Mouse (Mus musculus) forebrain, embryonic 16.5 days (tissue): ENCODE measurements around the gene Spink4. TPM values are rescaled to one million over a fixed set of nuclear protein-coding genes. Genes with fewer than 3 reads are reported as not detected.
A peak's percentile ranks its signal among the peaks of the same experiment; 100 is the strongest.
"Not testable (repeated sequence)": the region's sequence is repeated elsewhere in the genome, so short reads cannot be mapped to it uniquely, and the experiment has no call there.

Experiments
- ATAC-seq: fragments of 200-750 bp; cut with Nextera tagmentation; 2 replicates; pipeline ENCODE4 v1.8.0; 2017; ENCODE audit warnings: mild to moderate bottlenecking, moderate library complexity
- H3K27ac ChIP-seq: fragments of 300-500 bp; sonication (generic); 2 replicates; pipeline ENCODE4 v1.5.1; 2014; ENCODE audit warnings: low read length, control low read depth
- H3K27me3 ChIP-seq: fragments of 300-500 bp; sonication (generic); replicated peaks from 2 replicates; pipeline ENCODE4 v1.6.1; 2014; ENCODE audit warnings: low read length; ENCODE audit not compliant: control insufficient read depth, insufficient read depth
- H3K36me3 ChIP-seq: fragments of 300-500 bp; sonication (generic); 2 replicates; pipeline ENCODE4 v1.6.1; 2014; ENCODE audit not compliant: control insufficient read depth, insufficient read depth
- H3K4me1 ChIP-seq: fragments of 300-500 bp; sonication (generic); replicated peaks from 2 replicates; pipeline ENCODE4 v1.6.1; 2014; ENCODE audit warnings: low read length; ENCODE audit not compliant: control insufficient read depth, insufficient read depth
- H3K4me2 ChIP-seq: fragments of 300-500 bp; sonication (generic); 2 replicates; pipeline ENCODE4 v1.6.1; 2014; ENCODE audit warnings: mild to moderate bottlenecking, low read length, control low read depth
- H3K4me3 ChIP-seq: fragments of 300-500 bp; sonication (generic); replicated peaks from 2 replicates; pipeline ENCODE4 v1.5.1; 2014; ENCODE audit warnings: mild to moderate bottlenecking, low read length, control low read depth
- H3K9ac ChIP-seq: fragments of 300-500 bp; sonication (generic); replicated peaks from 2 replicates; pipeline ENCODE4 v1.6.1; 2014; ENCODE audit warnings: low read depth, low read length, control low read depth
- H3K9me3 ChIP-seq: fragments of 300-500 bp; sonication (generic); 2 replicates; pipeline ENCODE4 v1.6.1; 2016; ENCODE audit warnings: low read length; ENCODE audit not compliant: control insufficient read depth
- WGBS: fragments of 180-500 bp; shearing (Covaris S2); extraction: QIAGEN DNeasy Blood & Tissue Kit; methylation state at CpG from one replicate; pipeline ENCODE4 v1.1.7; 2014; 5-methylcytosine and 5-hydroxymethylcytosine counted together
- polyA plus RNA-seq: library from polyadenylated mRNA; unstranded; fragments of >200 nt; fragmentation: Nextera tagmentation; extraction: Ambion mirVana; gene quantifications from 2 replicates; pipeline ENCODE4 v1.2.1, GENCODE M21; 2015

Gene Spink4
- polyA plus RNA-seq, 1 experiment from 2014 or later = not detected

DNA sequence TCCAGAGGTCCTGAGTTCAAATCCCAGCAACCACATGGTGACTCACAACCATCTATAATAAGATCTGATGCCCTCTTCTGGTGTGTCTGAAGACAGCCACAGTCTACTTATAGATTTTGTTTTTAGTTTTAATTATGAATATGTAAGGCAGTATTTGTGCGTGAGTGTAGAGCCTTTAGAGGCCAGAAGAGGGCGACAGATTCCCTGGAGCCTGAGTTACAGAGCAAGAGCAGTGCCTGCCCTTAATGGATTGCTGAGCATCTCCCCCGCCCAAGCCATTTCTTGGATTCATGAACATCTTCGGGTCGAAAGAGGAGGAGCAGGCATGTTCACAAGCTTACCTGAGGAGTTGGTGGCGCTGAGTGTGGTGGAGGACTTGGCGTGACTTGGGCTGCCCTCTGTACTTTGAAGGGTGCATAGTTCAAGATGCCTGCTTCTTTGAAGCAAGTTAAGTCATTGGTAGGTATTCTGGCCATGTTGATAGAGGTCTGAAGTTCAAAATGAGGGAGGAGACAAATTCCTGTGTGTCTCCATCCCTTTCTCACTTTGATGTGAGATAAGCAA is 3.2 kb upstream of the Spink4 start:
- Histone ChIP-seq H3K9ac (no peak overlapping the region), H3K4me3 (no peak overlapping the region), H3K9me3 (no peaks in the 10 kb centered on the region), H3K4me2 (no peak overlapping the region), H3K27ac (no peak overlapping the region), H3K4me1 (no peaks in the 10 kb centered on the region), H3K36me3 (no peaks in the 10 kb centered on the region), H3K27me3 (no peaks in the 10 kb centered on the region)
- 88% methylated on average over 7 of the region's 7 CpGs for WGBS
- ATAC-seq = no peak

DNA sequence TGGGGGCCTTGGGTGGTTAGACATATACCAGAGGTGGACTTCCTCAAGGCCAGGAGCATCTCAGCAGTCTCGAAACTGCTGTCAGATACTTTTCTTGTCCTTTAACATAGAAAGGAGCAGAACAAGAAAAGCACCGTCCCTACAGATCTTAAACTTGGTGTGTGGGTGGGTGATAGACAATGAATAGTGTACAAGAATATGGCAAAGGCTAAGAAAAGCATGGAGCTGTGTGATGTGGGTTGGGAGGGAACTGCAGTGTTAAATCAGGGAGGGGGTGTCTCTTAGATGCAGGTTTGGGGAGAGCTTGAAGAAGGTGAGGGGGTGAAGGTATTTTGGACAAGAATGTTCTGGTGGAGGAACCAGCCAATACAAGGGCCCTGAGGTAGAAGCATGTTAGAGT is 724 bp downstream of the Spink4 start:
- Histone ChIP-seq H3K27me3 (no peaks in the 10 kb centered on the region), H3K9me3 (no peaks in the 10 kb centered on the region), H3K27ac (no peak overlapping the region), H3K4me1 (no peaks in the 10 kb centered on the region), H3K4me3 (no peak overlapping the region), H3K4me2 (no peak overlapping the region), H3K36me3 (no peaks in the 10 kb centered on the region), H3K9ac (no peak overlapping the region)
- ATAC-seq = no peak
- 91% methylated on average over 2 of the region's 2 CpGs for WGBS

DNA sequence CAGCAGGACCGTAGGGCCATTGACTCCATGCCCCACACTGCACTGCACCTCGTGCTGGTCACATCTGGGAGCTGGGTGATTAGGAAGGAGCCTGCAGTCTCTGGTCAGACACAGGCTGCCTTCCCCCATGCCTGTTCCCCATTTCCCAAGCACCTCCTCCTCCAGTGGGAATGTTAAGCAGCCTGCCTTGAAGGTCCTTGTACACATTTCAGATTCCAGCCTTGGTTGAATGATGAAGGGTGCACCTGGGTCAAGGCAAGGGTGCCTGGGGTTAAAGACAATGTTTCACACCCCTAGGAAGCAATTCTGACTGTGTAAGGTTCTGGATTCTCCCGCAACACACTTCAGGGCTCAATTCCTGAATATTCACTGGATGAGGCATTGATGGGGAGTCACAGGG is 1.4 kb downstream of the Spink4 start:
- H3K4me2 ChIP-seq = no peak overlapping the region
- no peaks in the 10 kb centered on the region for H3K36me3 ChIP-seq
- no peak for ATAC-seq
- no peak overlapping the region for H3K4me3 ChIP-seq
- WGBS = 69% methylated on average over 3 of the region's 3 CpGs
- H3K9ac ChIP-seq = no peak overlapping the region
- no peaks in the 10 kb centered on the region for H3K9me3 ChIP-seq
- H3K4me1 ChIP-seq = no peaks in the 10 kb centered on the region
- H3K27ac ChIP-seq = no peak overlapping the region
- no peaks in the 10 kb centered on the region for H3K27me3 ChIP-seq

DNA sequence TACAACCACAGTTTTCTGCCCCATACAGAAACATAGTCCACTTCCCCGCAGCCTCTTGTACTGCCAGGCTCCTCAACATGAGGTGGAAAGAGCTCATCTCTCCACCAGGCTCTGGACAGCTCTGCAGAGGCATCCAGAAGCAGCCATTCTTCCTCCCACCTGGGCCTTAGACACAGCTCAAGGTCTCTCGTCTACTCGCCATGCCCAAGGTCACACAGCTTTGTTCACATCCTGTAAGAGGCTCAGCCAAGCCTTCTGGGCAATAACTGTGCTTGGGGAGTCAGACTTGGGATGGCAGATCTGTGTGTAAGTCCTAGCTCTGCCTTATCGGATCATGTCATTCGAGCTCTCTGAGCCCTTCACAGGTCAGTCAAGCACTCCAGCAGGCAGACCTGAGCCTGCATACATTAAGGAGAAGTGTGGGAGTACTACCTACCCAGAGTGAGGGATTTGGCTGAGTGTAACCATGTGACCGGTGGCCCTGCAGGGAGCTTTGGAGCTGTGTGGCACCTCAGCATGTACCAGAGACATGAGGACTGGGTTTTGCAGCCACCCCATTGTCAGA is 3.3 kb downstream of the Spink4 start:
- no peak overlapping the region for H3K4me3 ChIP-seq
- H3K4me2 ChIP-seq = no peak overlapping the region
- no peaks in the 10 kb centered on the region for H3K27me3 ChIP-seq
- H3K9ac ChIP-seq = no peak overlapping the region
- ATAC-seq = no peak
- WGBS = 82% methylated on average over 6 of the region's 6 CpGs
- H3K4me1 ChIP-seq = no peaks in the 10 kb centered on the region
- no peaks in the 10 kb centered on the region for H3K36me3 ChIP-seq
- H3K27ac ChIP-seq = no peak overlapping the region
- no peaks in the 10 kb centered on the region for H3K9me3 ChIP-seq

DNA sequence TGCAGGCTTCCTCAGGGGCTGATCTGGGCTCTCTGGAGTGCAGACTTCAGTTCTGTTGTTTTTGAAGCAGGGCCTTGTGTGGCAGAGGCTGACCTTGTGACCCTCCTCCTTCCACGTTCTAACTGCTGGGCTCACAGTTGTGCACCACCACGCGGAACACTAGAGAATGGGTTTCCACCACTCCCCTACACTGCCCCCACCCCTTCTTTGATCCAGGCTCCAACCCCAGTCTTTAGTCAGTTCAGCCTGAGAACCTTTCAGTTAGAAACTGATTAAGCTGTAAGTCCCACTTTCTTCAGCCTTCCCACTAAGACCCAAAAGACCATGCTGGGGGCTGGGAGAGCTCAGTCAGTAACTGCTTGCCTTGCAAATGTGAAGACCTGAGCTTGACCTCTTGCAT is 5.7 kb downstream of the Spink4 start:
- no peaks in the 10 kb centered on the region for H3K9me3 ChIP-seq
- ATAC-seq = no peak
- WGBS = 45% methylated on average over 3 of the region's 3 CpGs

DNA sequence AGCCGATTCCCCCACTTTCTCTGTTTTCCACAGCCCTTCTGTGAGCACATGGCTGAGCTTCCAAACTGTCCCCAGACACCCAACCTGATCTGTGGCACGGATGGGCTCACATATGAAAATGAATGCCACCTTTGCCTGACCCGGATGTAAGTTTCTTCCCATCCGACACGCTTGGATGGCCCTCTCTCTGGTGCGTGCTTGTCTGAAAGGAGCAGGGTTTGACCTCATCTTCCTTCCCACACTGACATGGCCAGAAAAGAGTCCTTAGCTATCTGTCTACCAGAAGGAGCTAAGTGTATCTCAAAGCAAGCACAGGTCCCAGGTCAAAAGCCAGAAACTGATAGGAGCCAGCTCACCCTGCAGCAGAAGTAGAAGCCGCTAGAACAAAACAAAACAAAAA is 9.2 kb downstream of the Spink4 start:
- no peak overlapping the region for H3K9ac ChIP-seq
- no peak for ATAC-seq
- no peaks in the 10 kb centered on the region for H3K27me3 ChIP-seq
- 86% methylated on average over 7 of the region's 7 CpGs for WGBS
- H3K4me3 ChIP-seq = no peak overlapping the region
- H3K4me2 ChIP-seq = no peak overlapping the region
- H3K4me1 ChIP-seq = no peaks in the 10 kb centered on the region
- H3K27ac ChIP-seq = no peak overlapping the region
- no peaks in the 10 kb centered on the region; the same call in 1 of the 2 replicates for H3K36me3 ChIP-seq
- no peaks in the 10 kb centered on the region for H3K9me3 ChIP-seq

More for the DNA sequence above, 5.7 kb downstream of the Spink4 start:
- H3K27me3 ChIP-seq = no peaks in the 10 kb centered on the region
- H3K36me3 ChIP-seq = no peaks in the 10 kb centered on the region
- no peak overlapping the region for H3K27ac ChIP-seq
- no peak overlapping the region for H3K9ac ChIP-seq
- H3K4me3 ChIP-seq = no peak overlapping the region
- H3K4me1 ChIP-seq = no peaks in the 10 kb centered on the region
- no peak overlapping the region for H3K4me2 ChIP-seq

DNA sequence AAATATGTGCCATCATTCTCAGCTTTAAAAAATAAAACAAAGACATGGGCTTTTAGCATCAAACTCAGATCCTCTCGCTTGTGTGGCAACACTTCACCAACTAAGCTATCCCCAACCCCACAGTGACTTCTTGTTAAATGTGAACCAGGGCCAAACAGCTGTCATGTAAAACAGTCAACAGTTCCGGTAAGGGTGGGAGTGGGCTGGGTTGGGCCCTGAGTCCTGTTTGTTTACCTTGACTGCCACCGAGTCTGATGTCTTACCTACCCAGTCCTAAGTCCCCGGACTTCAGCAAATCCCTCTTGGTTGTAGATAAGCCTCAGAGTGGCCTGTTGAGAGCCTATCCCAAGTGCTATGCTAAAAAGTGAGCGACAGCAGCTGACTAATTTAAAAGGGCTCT is 13.8 kb downstream of the Spink4 start:
- Histone ChIP-seq H3K9me3 (no peaks in the 10 kb centered on the region), H3K9ac (no peak overlapping the region), H3K36me3 (peaks cover 16% of the 10 kb centered on the region), H3K27ac (no peak overlapping the region), H3K4me1 (no peaks in the 10 kb centered on the region), H3K4me3 (no peak overlapping the region), H3K4me2 (no peak overlapping the region), H3K27me3 (no peaks in the 10 kb centered on the region)
- ATAC-seq = no peak
- 95% methylated on average over 5 of the region's 5 CpGs for WGBS

DNA sequence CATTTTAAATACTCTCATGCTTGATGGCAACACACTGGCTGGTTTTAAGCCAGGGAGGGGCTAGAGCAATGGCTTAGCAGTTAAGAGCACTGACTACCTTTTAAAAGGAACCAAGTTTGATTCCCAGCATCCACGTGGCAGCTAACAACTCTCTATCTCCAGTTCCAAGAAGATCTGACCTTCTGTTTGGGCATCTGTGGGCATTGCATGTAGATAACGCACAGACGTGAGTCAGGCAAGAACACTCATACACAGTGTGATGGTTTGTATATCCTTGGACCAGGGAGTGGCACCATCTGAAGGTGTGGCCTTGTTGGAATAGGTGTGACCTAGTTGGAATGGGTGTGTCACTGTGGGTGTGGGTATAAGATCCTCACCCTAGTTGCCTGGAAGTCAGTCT is 14.5 kb downstream of the Spink4 start:
- H3K27ac ChIP-seq, H3K4me1 ChIP-seq, H3K4me3 ChIP-seq, H3K9me3 ChIP-seq, H3K9ac ChIP-seq, H3K27me3 ChIP-seq, H3K4me2 ChIP-seq, ATAC-seq: not testable (repeated sequence)
- WGBS = 95% methylated on average over 3 of the region's 3 CpGs
- H3K36me3 ChIP-seq = peaks cover 22% of the 10 kb centered on the region

DNA sequence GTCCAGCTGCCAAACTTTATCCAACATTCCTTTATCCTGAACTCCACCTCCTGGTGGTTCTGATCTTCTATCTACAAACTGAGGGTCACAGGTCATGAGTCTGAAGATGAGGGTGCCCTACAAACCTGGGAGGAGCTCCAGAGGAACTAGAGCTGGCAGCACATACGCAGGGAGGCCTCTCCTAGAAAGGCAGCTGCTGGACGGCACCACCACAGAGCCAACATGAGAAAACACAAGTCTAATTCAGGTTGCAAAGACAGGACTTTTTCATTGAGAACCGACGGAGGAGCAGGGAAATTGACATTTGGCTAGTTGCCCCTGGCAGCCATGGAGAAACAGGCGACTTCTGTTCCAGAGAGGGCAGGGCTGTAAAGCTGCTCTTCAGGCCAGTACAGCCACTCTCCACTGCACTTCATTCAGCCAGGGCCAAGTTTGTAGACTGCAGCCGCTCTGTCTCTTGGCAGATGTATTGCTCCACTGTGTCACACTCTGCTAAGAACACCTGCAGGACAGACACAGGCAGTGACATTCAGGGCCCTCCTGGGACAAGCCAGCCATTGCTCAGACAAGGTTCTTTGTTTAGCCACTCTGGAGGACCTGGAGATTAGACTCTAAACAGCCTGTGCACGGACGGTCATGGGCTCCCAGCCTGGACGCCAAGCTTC is 16.5 kb downstream of the Spink4 start:
- 78% methylated on average over 9 of the region's 9 CpGs for WGBS
- Histone ChIP-seq H3K4me1 (no peaks in the 10 kb centered on the region), H3K27ac (no peak overlapping the region), H3K36me3 (peaks cover 34% of the 10 kb centered on the region), H3K27me3 (no peaks in the 10 kb centered on the region), H3K4me3 (no peak overlapping the region), H3K9ac (no peak overlapping the region), H3K9me3 (0 out of 2 replicates have a peak, but pooled peaks cover 4% of the 10 kb centered on the region), H3K4me2 (no peak overlapping the region)
- ATAC-seq = peak; percentile 71
